Mouse (Mus musculus): ENCODE data around the gene Plk5. TPM values are rescaled to one million over a fixed set of nuclear protein-coding genes. Genes with fewer than 3 reads are reported as not detected.

Plk5 gene
- polyA plus RNA-seq, 1 experiment from 2014 or later, result not detected

DNA sequence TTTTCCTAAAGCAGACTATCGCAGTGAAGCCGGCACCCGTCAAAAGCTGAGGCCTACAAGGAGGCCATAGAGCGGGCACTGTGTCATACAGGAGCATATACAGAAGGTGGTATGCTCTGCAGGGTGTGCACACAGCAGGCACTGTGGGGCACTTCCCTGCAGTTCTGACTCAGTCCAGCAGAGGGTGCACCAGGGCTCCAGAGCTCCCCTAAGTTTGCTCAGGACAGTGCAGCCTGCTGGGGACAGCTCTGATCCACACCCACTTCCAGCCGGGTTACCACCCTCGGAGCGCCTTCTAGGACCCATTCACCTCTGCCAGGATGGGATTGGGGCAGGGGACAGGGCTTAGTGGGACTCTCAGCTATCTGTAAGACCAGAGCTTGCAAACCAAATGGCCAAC is 6.0 kb upstream of the Plk5 start:
- Histone ChIP-seq H3K4me3 (ENCODE audit: control insufficient read depth in 1 of 2, insufficient read depth in 1 of 2, low read depth in 1 of 2, low read length in 2 of 2) (no peak overlapping the region), H3K36me3 (ENCODE audit: control insufficient read depth, insufficient read depth, low read length) (no peaks in the 10 kb centered on the region), H3K4me2 (ENCODE audit: low read length) (no peak overlapping the region), H3K9ac (ENCODE audit: low read length) (no peak overlapping the region), H3K9me3 (ENCODE audit: control insufficient read depth, low read length) (no peaks in the 10 kb centered on the region), H3K4me1 (ENCODE audit: control insufficient read depth in 2 of 2, insufficient read depth in 2 of 2, low read length in 2 of 2) (peaks cover 12 to 24% of the 10 kb centered on the region in 2 experiments; a peak in 3 of 4 replicates), H3K27me3 (ENCODE audit: control insufficient read depth, insufficient read depth, low read length) (peaks cover 84% of the 10 kb centered on the region), H3K27ac (replicated peaks in 1 of 2; ENCODE audit: control insufficient read depth in 1 of 2, insufficient read depth in 1 of 2, low read depth in 2 of 2, low read length in 2 of 2) (no peak overlapping the region)
- 4% methylated on average over 7 of the region's 7 CpGs for WGBS
- peak; percentile 63 for ATAC-seq (ENCODE audit: insufficient number of reproducible peaks, insufficient read depth, low FRiP score, low read depth)

GRCm38 (mm10) chr10:80351896-80352295 is 4.4 kb upstream of the Plk5 start:
- no peaks in the 10 kb centered on the region for H3K36me3 ChIP-seq (ENCODE audit: control insufficient read depth, insufficient read depth, low read length)
- no peak overlapping the region for H3K4me3 ChIP-seq (ENCODE audit: control insufficient read depth in 1 of 2, insufficient read depth in 1 of 2, low read depth in 1 of 2, low read length in 2 of 2)
- H3K9ac ChIP-seq (ENCODE audit: low read length), result no peak overlapping the region
- 29% methylated on average over 11 of the region's 11 CpGs for WGBS
- peaks cover 12 to 30% of the 10 kb centered on the region in 2 experiments; a peak in 3 of 4 replicates for H3K4me1 ChIP-seq (ENCODE audit: control insufficient read depth in 2 of 2, insufficient read depth in 2 of 2, low read length in 2 of 2)
- H3K27ac ChIP-seq (replicated peaks in 1 of 2; ENCODE audit: control insufficient read depth in 1 of 2, insufficient read depth in 1 of 2, low read depth in 2 of 2, low read length in 2 of 2), result no peak overlapping the region
- no peaks in the 10 kb centered on the region for H3K9me3 ChIP-seq (ENCODE audit: control insufficient read depth, low read length)
- no peak overlapping the region for H3K4me2 ChIP-seq (ENCODE audit: low read length)
- H3K27me3 ChIP-seq (ENCODE audit: control insufficient read depth, insufficient read depth, low read length), result peaks cover 87% of the 10 kb centered on the region
- ATAC-seq (ENCODE audit: insufficient number of reproducible peaks, insufficient read depth, low FRiP score, low read depth), result no peak

DNA sequence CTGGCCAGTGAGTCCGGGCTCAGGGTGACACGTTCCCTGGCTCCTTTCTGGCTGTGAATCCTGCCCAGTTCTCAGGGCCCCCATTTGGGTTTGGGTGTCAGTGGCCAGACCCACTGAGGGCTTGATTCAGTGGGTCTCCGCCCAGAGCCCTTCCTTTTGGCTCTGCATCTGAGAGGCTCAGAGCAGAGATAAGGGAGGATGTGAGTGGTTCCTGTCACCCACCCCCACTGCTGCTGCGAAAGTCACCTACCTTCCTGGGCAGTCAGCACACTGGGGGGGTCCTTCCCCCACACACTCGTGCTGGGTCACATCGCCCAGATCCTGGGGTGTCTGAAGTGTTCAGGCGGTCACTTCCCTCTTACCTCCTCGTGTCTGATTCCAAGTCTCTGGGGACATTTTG is 3.5 kb upstream of the Plk5 start:
- Histone ChIP-seq H3K4me3 (ENCODE audit: control insufficient read depth in 1 of 2, insufficient read depth in 1 of 2, low read depth in 1 of 2, low read length in 2 of 2) (no peak overlapping the region), H3K4me2 (ENCODE audit: low read length) (no peak overlapping the region), H3K4me1 (ENCODE audit: control insufficient read depth in 2 of 2, insufficient read depth in 2 of 2, low read length in 2 of 2) (peaks cover 9 to 26% of the 10 kb centered on the region in 2 experiments; a peak in 3 of 4 replicates), H3K27me3 (ENCODE audit: control insufficient read depth, insufficient read depth, low read length) (peaks cover 88% of the 10 kb centered on the region), H3K36me3 (ENCODE audit: control insufficient read depth, insufficient read depth, low read length) (no peaks in the 10 kb centered on the region), H3K9me3 (ENCODE audit: control insufficient read depth, low read length) (no peaks in the 10 kb centered on the region), H3K27ac (replicated peaks in 1 of 2; ENCODE audit: control insufficient read depth in 1 of 2, insufficient read depth in 1 of 2, low read depth in 2 of 2, low read length in 2 of 2) (no peak overlapping the region), H3K9ac (ENCODE audit: low read length) (no peak overlapping the region)
- no peak for ATAC-seq (ENCODE audit: insufficient number of reproducible peaks, insufficient read depth, low FRiP score, low read depth)
- WGBS, result 40% methylated on average over 8 of the region's 8 CpGs

DNA sequence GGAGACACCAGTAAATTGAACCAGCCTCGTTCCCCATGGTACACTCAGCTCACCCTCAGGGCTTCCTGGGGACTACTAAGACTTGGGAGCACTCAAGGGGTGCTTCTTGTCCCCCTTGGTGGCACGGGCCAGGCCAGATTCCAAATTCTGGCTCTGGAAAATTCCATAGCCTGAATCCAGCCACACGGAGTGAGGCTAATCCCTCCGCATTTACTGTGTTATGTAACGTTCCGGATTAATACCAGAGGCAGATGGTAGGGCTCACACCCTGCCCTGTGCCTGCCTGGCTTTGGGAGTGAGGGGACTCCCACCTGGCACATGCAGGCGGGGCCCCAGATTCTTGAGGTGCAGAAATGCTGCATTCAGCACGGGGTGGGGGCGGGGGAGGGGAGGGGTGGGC is 828 bp upstream of the Plk5 start:
- Histone ChIP-seq H3K4me1 (ENCODE audit: control insufficient read depth in 2 of 2, insufficient read depth in 2 of 2, low read length in 2 of 2) (peaks cover 0 to 9% of the 10 kb centered on the region in 2 experiments; a peak in 2 of 4 replicates), H3K4me2 (ENCODE audit: low read length) (no peak overlapping the region), H3K27ac (replicated peaks in 1 of 2; ENCODE audit: control insufficient read depth in 1 of 2, insufficient read depth in 1 of 2, low read depth in 2 of 2, low read length in 2 of 2) (no peak overlapping the region), H3K27me3 (ENCODE audit: control insufficient read depth, insufficient read depth, low read length) (peaks cover 93% of the 10 kb centered on the region), H3K36me3 (ENCODE audit: control insufficient read depth, insufficient read depth, low read length) (no peaks in the 10 kb centered on the region), H3K4me3 (ENCODE audit: control insufficient read depth in 1 of 2, insufficient read depth in 1 of 2, low read depth in 1 of 2, low read length in 2 of 2) (no peak overlapping the region), H3K9ac (ENCODE audit: low read length) (no peak overlapping the region), H3K9me3 (ENCODE audit: control insufficient read depth, low read length) (no peaks in the 10 kb centered on the region)
- WGBS, result 15% methylated on average over 9 of the region's 9 CpGs
- ATAC-seq (ENCODE audit: insufficient number of reproducible peaks, insufficient read depth, low FRiP score, low read depth), result no peak

DNA sequence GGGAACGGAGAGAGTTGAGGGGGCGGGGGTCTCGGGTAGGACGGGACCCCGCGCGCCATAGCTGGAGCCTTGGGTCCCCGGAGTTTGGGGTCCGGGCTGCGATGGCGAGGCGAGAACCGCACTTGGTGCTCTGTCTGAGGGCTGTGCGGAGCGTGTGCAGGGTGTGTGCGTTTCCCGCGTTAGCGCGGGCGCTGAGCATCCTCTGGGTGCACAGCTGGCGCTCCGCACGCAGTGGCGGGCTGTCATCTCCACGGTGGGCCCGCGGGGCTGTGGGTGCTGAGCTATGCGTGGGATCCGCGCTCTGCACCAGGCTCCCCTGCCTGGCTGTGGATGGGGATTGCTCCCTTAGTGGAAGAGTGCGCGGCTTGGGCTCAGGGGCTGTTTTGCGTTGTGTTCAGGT is 478 bp downstream of the Plk5 start:
- Histone ChIP-seq H3K36me3 (ENCODE audit: control insufficient read depth, insufficient read depth, low read length) (no peaks in the 10 kb centered on the region), H3K4me1 (ENCODE audit: control insufficient read depth in 2 of 2, insufficient read depth in 2 of 2, low read length in 2 of 2) (peaks cover 0 to 9% of the 10 kb centered on the region in 2 experiments; a peak in 2 of 4 replicates), H3K27ac (replicated peaks in 1 of 2; ENCODE audit: control insufficient read depth in 1 of 2, insufficient read depth in 1 of 2, low read depth in 2 of 2, low read length in 2 of 2) (no peak overlapping the region), H3K4me3 (ENCODE audit: control insufficient read depth in 1 of 2, insufficient read depth in 1 of 2, low read depth in 1 of 2, low read length in 2 of 2) (peak overlapping the region in 1 of 2 experiments; percentile 34; a peak in 2 of 4 replicates), H3K9ac (ENCODE audit: low read length) (no peak overlapping the region), H3K27me3 (ENCODE audit: control insufficient read depth, insufficient read depth, low read length) (peaks cover 85% of the 10 kb centered on the region), H3K4me2 (ENCODE audit: low read length) (peak overlapping the region; percentile 55), H3K9me3 (ENCODE audit: control insufficient read depth, low read length) (no peaks in the 10 kb centered on the region)
- ATAC-seq (ENCODE audit: insufficient number of reproducible peaks, insufficient read depth, low FRiP score, low read depth), result no peak
- whole genome bisulfite sequencing, result 4% methylated on average over 32 of the region's 34 CpGs

DNA sequence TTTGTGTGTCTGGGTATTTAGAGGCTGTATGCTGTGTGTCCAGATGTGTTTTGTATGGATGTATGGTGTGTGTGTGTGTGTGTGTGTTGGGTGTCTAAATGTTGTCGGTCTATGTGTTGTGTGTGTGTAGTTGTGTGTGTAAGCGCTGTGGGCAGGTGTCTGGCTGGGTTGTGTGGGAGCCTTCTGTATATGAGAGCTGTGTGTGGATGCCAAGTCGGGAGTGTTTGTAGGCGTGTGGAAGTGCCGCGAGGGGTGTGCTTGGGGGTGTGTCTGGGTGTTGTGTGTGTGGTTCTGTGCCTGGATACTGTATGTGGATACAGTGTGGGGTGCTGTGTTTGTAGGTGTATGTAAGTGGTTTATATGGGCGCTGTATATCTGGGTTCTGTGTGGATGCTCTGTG is 1.1 kb downstream of the Plk5 start:
- 33% methylated on average over 7 of the region's 7 CpGs for WGBS
- H3K27ac ChIP-seq (replicated peaks in 1 of 2; ENCODE audit: control insufficient read depth in 1 of 2, insufficient read depth in 1 of 2, low read depth in 2 of 2, low read length in 2 of 2), result no peak overlapping the region
- H3K4me3 ChIP-seq (ENCODE audit: control insufficient read depth in 1 of 2, insufficient read depth in 1 of 2, low read depth in 1 of 2, low read length in 2 of 2), result peak overlapping the region in 1 of 2 experiments; percentile 16; a peak in 1 of 4 replicates
- no peak overlapping the region for H3K9ac ChIP-seq (ENCODE audit: low read length)
- peaks cover 0 to 9% of the 10 kb centered on the region in 2 experiments; a peak in 2 of 4 replicates for H3K4me1 ChIP-seq (ENCODE audit: control insufficient read depth in 2 of 2, insufficient read depth in 2 of 2, low read length in 2 of 2)
- H3K9me3 ChIP-seq (ENCODE audit: control insufficient read depth, low read length), result no peaks in the 10 kb centered on the region
- ATAC-seq (ENCODE audit: insufficient number of reproducible peaks, insufficient read depth, low FRiP score, low read depth), result no peak
- H3K4me2 ChIP-seq (ENCODE audit: low read length), result no peak overlapping the region
- peaks cover 80% of the 10 kb centered on the region for H3K27me3 ChIP-seq (ENCODE audit: control insufficient read depth, insufficient read depth, low read length)
- no peaks in the 10 kb centered on the region for H3K36me3 ChIP-seq (ENCODE audit: control insufficient read depth, insufficient read depth, low read length)

DNA sequence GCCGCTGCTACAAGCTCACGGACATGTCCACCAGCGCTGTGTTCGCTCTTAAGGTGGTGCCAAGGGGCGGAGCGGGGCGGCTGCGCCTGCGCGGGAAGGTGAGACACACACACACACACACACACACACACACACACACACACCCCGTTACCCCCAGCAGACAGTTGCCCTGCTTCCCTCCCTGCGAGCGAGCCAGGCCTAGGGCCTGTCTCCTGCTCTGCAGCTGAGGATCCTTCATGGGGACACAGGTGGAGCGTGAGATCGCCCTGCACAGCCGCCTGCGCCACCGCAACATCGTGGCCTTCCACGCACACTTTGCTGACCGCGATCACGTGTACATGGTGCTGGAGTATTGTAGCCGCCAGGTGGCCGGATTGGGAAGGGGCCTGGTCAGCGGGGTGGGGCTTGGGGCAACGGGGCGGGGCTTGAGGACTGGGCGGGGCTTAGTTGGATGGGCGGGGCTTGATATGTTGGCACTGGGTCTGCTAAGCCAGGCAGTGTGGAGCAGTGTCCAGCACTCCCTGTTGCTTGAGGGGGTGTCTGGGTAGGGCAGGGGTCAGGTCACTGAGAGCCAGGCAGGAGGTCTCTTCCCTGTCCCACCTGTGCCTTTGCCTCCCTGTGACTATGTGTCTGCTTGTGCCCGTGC is 1.9 kb downstream of the Plk5 start:
- 7% methylated on average over 31 of the region's 31 CpGs for WGBS
- Histone ChIP-seq H3K9me3 (ENCODE audit: control insufficient read depth, low read length) (no peaks in the 10 kb centered on the region), H3K4me1 (ENCODE audit: control insufficient read depth in 2 of 2, insufficient read depth in 2 of 2, low read length in 2 of 2) (peaks cover 0 to 9% of the 10 kb centered on the region in 2 experiments; a peak in 1 of 4 replicates), H3K4me3 (ENCODE audit: control insufficient read depth in 1 of 2, insufficient read depth in 1 of 2, low read depth in 1 of 2, low read length in 2 of 2) (peak overlapping the region in 1 of 2 experiments; percentile 16; a peak in 2 of 4 replicates), H3K27ac (replicated peaks in 1 of 2; ENCODE audit: control insufficient read depth in 1 of 2, insufficient read depth in 1 of 2, low read depth in 2 of 2, low read length in 2 of 2) (no peak overlapping the region), H3K36me3 (ENCODE audit: control insufficient read depth, insufficient read depth, low read length) (no peaks in the 10 kb centered on the region), H3K27me3 (ENCODE audit: control insufficient read depth, insufficient read depth, low read length) (peaks cover 82% of the 10 kb centered on the region), H3K9ac (ENCODE audit: low read length) (no peak overlapping the region), H3K4me2 (ENCODE audit: low read length) (peak overlapping the region; percentile 53)
- peak; percentile 20; the same call in 1 of the 2 replicates for ATAC-seq (ENCODE audit: insufficient number of reproducible peaks, insufficient read depth, low FRiP score, low read depth)

- no peak for ATAC-seq (ENCODE audit: insufficient number of reproducible peaks, insufficient read depth, low FRiP score, low read depth)
- no peak overlapping the region for H3K4me2 ChIP-seq (ENCODE audit: low read length)
- no peaks in the 10 kb centered on the region for H3K36me3 ChIP-seq (ENCODE audit: control insufficient read depth, insufficient read depth, low read length)
- peaks cover 49% of the 10 kb centered on the region for H3K27me3 ChIP-seq (ENCODE audit: control insufficient read depth, insufficient read depth, low read length)
- H3K27ac ChIP-seq (replicated peaks in 1 of 2; ENCODE audit: control insufficient read depth in 1 of 2, insufficient read depth in 1 of 2, low read depth in 2 of 2, low read length in 2 of 2), result no peak overlapping the region
- H3K4me1 ChIP-seq (ENCODE audit: control insufficient read depth in 2 of 2, insufficient read depth in 2 of 2, low read length in 2 of 2), result no peaks in the 10 kb centered on the region
- H3K4me3 ChIP-seq (ENCODE audit: control insufficient read depth in 1 of 2, insufficient read depth in 1 of 2, low read depth in 1 of 2, low read length in 2 of 2), result no peak overlapping the region
- H3K9me3 ChIP-seq (ENCODE audit: control insufficient read depth, low read length), result no peaks in the 10 kb centered on the region
- 50% methylated on average over 6 of the region's 6 CpGs for WGBS
- H3K9ac ChIP-seq (ENCODE audit: low read length), result no peak overlapping the region
These were observed 7.5 kb downstream of the Plk5 start for GRCm38 (mm10) chr10:80363734-80364133.
